In genomic region chr8:83715771-83716170, GRCm38 (mm10) we compare ENCODE assay signal across 8 mouse cellular contexts. TPM values are rescaled to one million over a fixed set of nuclear protein-coding genes. Genes with fewer than 3 reads are reported as not detected.
A peak's percentile ranks its signal among the peaks of the same experiment; 100 is the strongest.
DNase-seq lines count a peak whose midpoint lies in the region; ATAC-seq and TF ChIP-seq lines count a peak whose summit lies in the region.

No protein-coding gene starts in this region.

- DNase-seq in cerebellum, adult 9-10 months: peak; percentile 41
- DNase-seq in cerebellum, postnatal 4 days (ENCODE audit: low spot score in 2 of 2): no peak
- DNase-seq in testis, postnatal 10 days (ENCODE audit: low spot score): no peak
- DNase-seq in layer of hippocampus, adult 9-10 months (ENCODE audit: low spot score): no peak
- no peak for DNase-seq in retina, postnatal 1 day
- no peak for DNase-seq in spleen, adult 12 weeks (ENCODE audit: low spot score)

- WGBS in limb, embryonic 15.5 days: 1% methylated on average over 17 of the region's 17 CpGs

- no peaks in the 10 kb centered on the region; the same call in 1 of the 2 replicates for H3K36me3 ChIP-seq in testis, adult 2 months (ENCODE audit: control insufficient read depth, insufficient read depth, low read length)
- peaks cover 21% of the 10 kb centered on the region for H3K36me3 ChIP-seq in limb, embryonic 15.5 days

- H3K4me3 ChIP-seq in testis, adult 2 months (ENCODE audit: control insufficient read depth, low read depth, low read length): peak overlapping the region; percentile 92
- peak overlapping the region; percentile 90 for H3K4me3 ChIP-seq in limb, embryonic 15.5 days

- no peak for ATAC-seq in limb, embryonic 15.5 days (ENCODE audit: insufficient number of reproducible peaks, low FRiP score, low TSS enrichment, low read depth)

- H3K4me1 ChIP-seq in testis, adult 2 months (ENCODE audit: control insufficient read depth, insufficient read depth, low read length): peaks cover 5% of the 10 kb centered on the region
- peaks cover 19% of the 10 kb centered on the region for H3K4me1 ChIP-seq in limb, embryonic 15.5 days

- H3K9ac ChIP-seq in limb, embryonic 15.5 days: peak overlapping the region; percentile 76

- peak overlapping the region; percentile 70 for H3K4me2 ChIP-seq in limb, embryonic 15.5 days

- no peak for TF ChIP-seq CTCF in testis, adult 2 months (IDR thresholded peaks at IDR 0.05; ENCODE audit: control insufficient read depth, insufficient read depth, insufficient replicate concordance, low read depth, low read length)

- H3K27me3 ChIP-seq in testis, adult 2 months (ENCODE audit: control insufficient read depth, insufficient read depth, low read length): no peaks in the 10 kb centered on the region
- H3K27me3 ChIP-seq in limb, embryonic 15.5 days: no peaks in the 10 kb centered on the region

- no peaks in the 10 kb centered on the region for H3K9me3 ChIP-seq in limb, embryonic 15.5 days

- H3K27ac ChIP-seq in testis, adult 2 months (ENCODE audit: control insufficient read depth, insufficient read depth, low read depth, low read length): peak overlapping the region; percentile 94
- peak overlapping the region; percentile 91 for H3K27ac ChIP-seq in limb, embryonic 15.5 days

- no peak for TF ChIP-seq POLR2A in testis, adult 2 months (IDR thresholded peaks at IDR 0.05; ENCODE audit: control insufficient read depth, low read depth, low read length)

RNA-seq across cellular contexts. Expression of gene Ddx39, which starts 0.8 kb away (rescaled TPM):
- polyA plus RNA-seq in testis, adult 2 months (2012; rRNA removed): 101 and 105 TPM in 2 replicates
- 126 and 127 TPM in 2 replicates for polyA plus RNA-seq in limb, embryonic 15.5 days (2015; fragmentation: Nextera tagmentation; extraction: Ambion mirVana)

RNA-seq across cellular contexts. Expression of gene Pkn1, which starts 16.8 kb away (rescaled TPM):
- 13.3 and 16.6 TPM in 2 replicates for polyA plus RNA-seq in testis, adult 2 months (2012; rRNA removed)
- 19.6 and 20.0 TPM in 2 replicates for polyA plus RNA-seq in limb, embryonic 15.5 days (2015; fragmentation: Nextera tagmentation; extraction: Ambion mirVana)

RNA-seq across cellular contexts. Expression of gene Adgre5, which starts 25.4 kb away (rescaled TPM):
- polyA plus RNA-seq in testis, adult 2 months (2012; rRNA removed): 6.1 and 13.1 TPM in 2 replicates
- 46.1 and 52.6 TPM in 2 replicates for polyA plus RNA-seq in limb, embryonic 15.5 days (2015; fragmentation: Nextera tagmentation; extraction: Ambion mirVana)

RNA-seq across cellular contexts. Expression of gene Ptger1, which starts 49.3 kb away (rescaled TPM):
- 0.51 and 0.59 TPM in 2 replicates for polyA plus RNA-seq in testis, adult 2 months (2012; rRNA removed)
- polyA plus RNA-seq in limb, embryonic 15.5 days (2015; fragmentation: Nextera tagmentation; extraction: Ambion mirVana): 0.95 and 1.1 TPM in 2 replicates
